Mouse (Mus musculus): ENCODE measurements around the gene Lrrc75a. TPM values are rescaled to one million over a fixed set of nuclear protein-coding genes. Genes with fewer than 3 reads are reported as not detected.
A peak's percentile ranks its signal among the peaks of the same experiment; 100 is the strongest.

Lrrc75a gene
- polyA plus RNA-seq (2015; fragmentation: Nextera tagmentation; extraction: Ambion mirVana), result 14.6 and 18.5 TPM in 2 replicates

- no peaks in the 10 kb centered on the region for H3K27me3 ChIP-seq
- H3K9ac ChIP-seq, result peak within 1 kb of the TSS; percentile 86
- H3K9me3 ChIP-seq (replicated peaks), result no peaks in the 10 kb centered on the region
- peak within 1 kb of the TSS; percentile 85 for H3K27ac ChIP-seq
- peak within 1 kb of the TSS; percentile 91 for H3K4me2 ChIP-seq
- H3K36me3 ChIP-seq, result no peaks in the 10 kb centered on the region
- WGBS, result 1% methylated on average over 63 of the region's 86 CpGs
- ATAC-seq (replicated peaks; ENCODE audit: insufficient number of reproducible peaks, insufficient read depth, low FRiP score, low read depth), result peak; percentile 42
- peaks cover 66% of the 10 kb centered on the region for H3K4me1 ChIP-seq (replicated peaks)
- peak within 1 kb of the TSS; percentile 76 for H3K4me3 ChIP-seq
These were observed at the start of gene Lrrc75a for GRCm38 (mm10) chr11:62647661-62648590. Lrrc75a (minus strand) TSS chr11:62648523.

GRCm38 (mm10) chr11:62695126-62695525, 46.8 kb upstream of the Lrrc75a start:
- no peak for ATAC-seq (replicated peaks; ENCODE audit: insufficient number of reproducible peaks, insufficient read depth, low FRiP score, low read depth)
- 92% methylated on average over 8 of the region's 8 CpGs for WGBS

GRCm38 (mm10) chr11:62693299-62694184, 45.2 kb upstream of the Lrrc75a start:
- H3K4me2 ChIP-seq, result no peak overlapping the region
- no peak overlapping the region for H3K27ac ChIP-seq
- no peaks in the 10 kb centered on the region for H3K9me3 ChIP-seq (replicated peaks)
- 19% methylated on average over 11 of the region's 11 CpGs for WGBS
- no peak for ATAC-seq (replicated peaks; ENCODE audit: insufficient number of reproducible peaks, insufficient read depth, low FRiP score, low read depth)
- no peak overlapping the region for H3K4me3 ChIP-seq
- no peaks in the 10 kb centered on the region for H3K27me3 ChIP-seq
- H3K9ac ChIP-seq, result no peak overlapping the region
- no peaks in the 10 kb centered on the region for H3K36me3 ChIP-seq
- no peaks in the 10 kb centered on the region for H3K4me1 ChIP-seq (replicated peaks)

More at GRCm38 (mm10) chr11:62695126-62695525, 46.8 kb upstream of the Lrrc75a start:
- H3K36me3 ChIP-seq, result no peaks in the 10 kb centered on the region
- H3K4me1 ChIP-seq (replicated peaks), result no peaks in the 10 kb centered on the region
- H3K27ac ChIP-seq, result no peak overlapping the region
- no peaks in the 10 kb centered on the region for H3K27me3 ChIP-seq
- H3K9me3 ChIP-seq (replicated peaks), result no peaks in the 10 kb centered on the region
- H3K4me2 ChIP-seq, result no peak overlapping the region
- no peak overlapping the region for H3K4me3 ChIP-seq
- H3K9ac ChIP-seq, result no peak overlapping the region

GRCm38 (mm10) chr11:62691592-62691991, 43.3 kb upstream of the Lrrc75a start:
- Histone ChIP-seq H3K9me3 (replicated peaks) (no peaks in the 10 kb centered on the region), H3K36me3 (no peaks in the 10 kb centered on the region), H3K9ac (no peak overlapping the region), H3K4me3 (no peak overlapping the region), H3K27ac (no peak overlapping the region), H3K4me1 (replicated peaks) (no peaks in the 10 kb centered on the region), H3K4me2 (no peak overlapping the region), H3K27me3 (no peaks in the 10 kb centered on the region)
- WGBS, result 83% methylated on average over 3 of the region's 3 CpGs
- no peak for ATAC-seq (replicated peaks; ENCODE audit: insufficient number of reproducible peaks, insufficient read depth, low FRiP score, low read depth)

GRCm38 (mm10) chr11:62679954-62680353, 31.6 kb upstream of the Lrrc75a start:
- 68% methylated on average over 4 of the region's 4 CpGs for WGBS
- peaks cover 3% of the 10 kb centered on the region for H3K4me1 ChIP-seq (replicated peaks)

GRCm38 (mm10) chr11:62678778-62679354, 30.5 kb upstream of the Lrrc75a start:
- Histone ChIP-seq H3K27me3 (no peaks in the 10 kb centered on the region), H3K9me3 (replicated peaks) (no peaks in the 10 kb centered on the region), H3K27ac (no peak overlapping the region), H3K9ac (no peak overlapping the region), H3K4me2 (no peak overlapping the region), H3K36me3 (no peaks in the 10 kb centered on the region), H3K4me1 (replicated peaks) (peaks cover 3% of the 10 kb centered on the region), H3K4me3 (no peak overlapping the region)
- ATAC-seq (replicated peaks; ENCODE audit: insufficient number of reproducible peaks, insufficient read depth, low FRiP score, low read depth), result no peak
- WGBS, result 80% methylated on average over 7 of the region's 7 CpGs

More at GRCm38 (mm10) chr11:62679954-62680353, 31.6 kb upstream of the Lrrc75a start:
- Histone ChIP-seq H3K36me3 (no peaks in the 10 kb centered on the region), H3K4me3 (no peak overlapping the region), H3K9ac (no peak overlapping the region), H3K27ac (no peak overlapping the region), H3K4me2 (no peak overlapping the region), H3K9me3 (replicated peaks) (no peaks in the 10 kb centered on the region), H3K27me3 (no peaks in the 10 kb centered on the region)
- no peak for ATAC-seq (replicated peaks; ENCODE audit: insufficient number of reproducible peaks, insufficient read depth, low FRiP score, low read depth)

GRCm38 (mm10) chr11:62676290-62676596, 27.9 kb upstream of the Lrrc75a start:
- Histone ChIP-seq H3K27ac (no peak overlapping the region), H3K4me1 (replicated peaks) (peaks cover 3% of the 10 kb centered on the region), H3K9ac (no peak overlapping the region), H3K4me2 (no peak overlapping the region), H3K9me3 (replicated peaks) (no peaks in the 10 kb centered on the region), H3K27me3 (no peaks in the 10 kb centered on the region), H3K4me3 (no peak overlapping the region), H3K36me3 (no peaks in the 10 kb centered on the region)
- ATAC-seq (replicated peaks; ENCODE audit: insufficient number of reproducible peaks, insufficient read depth, low FRiP score, low read depth), result no peak
- WGBS, result 86% methylated on average over 4 of the region's 4 CpGs

GRCm38 (mm10) chr11:62675480-62676289, 27.4 kb upstream of the Lrrc75a start:
- H3K4me1 ChIP-seq (replicated peaks), result peaks cover 3% of the 10 kb centered on the region
- ATAC-seq (replicated peaks; ENCODE audit: insufficient number of reproducible peaks, insufficient read depth, low FRiP score, low read depth), result peak; percentile 89
- peak overlapping the region; percentile 66 for H3K4me2 ChIP-seq
- no peaks in the 10 kb centered on the region for H3K27me3 ChIP-seq
- H3K4me3 ChIP-seq, result peak overlapping the region; percentile 41
- H3K9me3 ChIP-seq (replicated peaks), result no peaks in the 10 kb centered on the region
- H3K27ac ChIP-seq, result no peak overlapping the region
- H3K36me3 ChIP-seq, result no peaks in the 10 kb centered on the region
- 16% methylated on average over 17 of the region's 17 CpGs for WGBS
- peak overlapping the region; percentile 57 for H3K9ac ChIP-seq

GRCm38 (mm10) chr11:62670006-62670405, 21.7 kb upstream of the Lrrc75a start:
- H3K9me3 ChIP-seq (replicated peaks), result no peaks in the 10 kb centered on the region
- WGBS, result 78% methylated on average over 6 of the region's 6 CpGs
- peaks cover 11% of the 10 kb centered on the region; the same call in 1 of the 2 replicates for H3K36me3 ChIP-seq
- no peak for ATAC-seq (replicated peaks; ENCODE audit: insufficient number of reproducible peaks, insufficient read depth, low FRiP score, low read depth)
- no peak overlapping the region for H3K4me2 ChIP-seq
- H3K4me1 ChIP-seq (replicated peaks), result peaks cover 14% of the 10 kb centered on the region
- no peak overlapping the region for H3K9ac ChIP-seq
- H3K27me3 ChIP-seq, result no peaks in the 10 kb centered on the region
- H3K27ac ChIP-seq, result no peak overlapping the region
- H3K4me3 ChIP-seq, result no peak overlapping the region

GRCm38 (mm10) chr11:62669471-62669870, 21.1 kb upstream of the Lrrc75a start:
- no peak for ATAC-seq (replicated peaks; ENCODE audit: insufficient number of reproducible peaks, insufficient read depth, low FRiP score, low read depth)
- 31% methylated on average over 12 of the region's 12 CpGs for WGBS

More at GRCm38 (mm10) chr11:62669471-62669870, 21.1 kb upstream of the Lrrc75a start:
- Histone ChIP-seq H3K4me1 (replicated peaks) (peaks cover 14% of the 10 kb centered on the region), H3K27me3 (no peaks in the 10 kb centered on the region), H3K36me3 (peaks cover 11% of the 10 kb centered on the region; the same call in 1 of the 2 replicates), H3K27ac (peak overlapping the region; percentile 37; the same call in 1 of the 2 replicates), H3K4me3 (no peak overlapping the region), H3K4me2 (peak overlapping the region; percentile 30; the same call in 1 of the 2 replicates), H3K9ac (no peak overlapping the region), H3K9me3 (replicated peaks) (no peaks in the 10 kb centered on the region)
